Comparison of ENCODE assay signal across 8 mouse cellular contexts in the genomic region with DNA sequence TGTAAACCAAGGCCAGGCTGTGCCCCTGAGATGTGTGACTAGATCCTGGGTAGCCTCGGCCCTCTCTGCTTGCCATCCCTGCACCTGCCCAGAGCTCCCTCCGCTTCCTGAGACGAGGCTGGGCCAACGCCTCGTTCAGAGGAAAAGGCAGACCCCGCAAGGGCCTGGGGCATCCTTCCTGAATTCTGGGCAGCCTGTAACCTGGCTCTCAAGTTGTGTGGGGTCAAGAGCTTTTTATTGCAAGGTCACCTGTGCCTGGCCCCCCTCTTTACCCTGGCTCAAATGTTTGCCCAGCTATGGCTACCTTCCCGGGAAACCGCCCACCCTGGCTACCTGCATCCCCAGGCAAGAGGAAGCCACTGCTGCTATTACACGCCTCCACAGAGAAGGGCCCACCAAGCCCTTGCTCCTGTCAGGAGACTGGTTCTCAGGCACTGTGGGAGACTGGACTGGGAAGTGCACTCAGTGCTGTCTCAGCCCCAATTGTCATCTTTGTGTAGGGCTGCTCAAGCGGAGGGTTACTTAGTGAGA. TPM values are rescaled to one million over a fixed set of nuclear protein-coding genes. Genes with fewer than 3 reads are reported as not detected.
DNase-seq lines count a peak whose midpoint lies in the region; ATAC-seq and TF ChIP-seq lines count a peak whose summit lies in the region.

No protein-coding gene starts in this region.

- TF ChIP-seq POLR2A in lung, adult 2 months (IDR thresholded peaks at IDR 0.05; ENCODE audit: borderline replicate concordance, extremely low read depth, low read depth, low read length), result no peak
- TF ChIP-seq POLR2A in cortical plate, adult 2 months (IDR thresholded peaks at IDR 0.05; ENCODE audit: extremely low read depth, insufficient read depth, low read length), result no peak

- no peaks in the 10 kb centered on the region for H3K9me3 ChIP-seq in heart, embryonic 16.5 days (replicated peaks; ENCODE audit: control insufficient read depth, low read length)
- no peaks in the 10 kb centered on the region for H3K9me3 ChIP-seq in liver, embryonic 13.5 days (replicated peaks)
- H3K9me3 ChIP-seq in stomach, postnatal 0 days (ENCODE audit: control insufficient read depth, low read length), result no peaks in the 10 kb centered on the region

- TF ChIP-seq EP300 in stomach, postnatal 0 days (optimal IDR thresholded peaks at IDR 0.05), result no peak

- H3K4me3 ChIP-seq in lung, adult 2 months (replicated peaks; ENCODE audit: extremely low read depth, low read depth, low read length), result peak overlapping the region; percentile 62
- peak overlapping the region; percentile 88 for H3K4me3 ChIP-seq in cortical plate, adult 2 months (ENCODE audit: insufficient read depth, low read length)
- peak overlapping the region; percentile 56 for H3K4me3 ChIP-seq in heart, embryonic 16.5 days (ENCODE audit: low read length)
- H3K4me3 ChIP-seq in liver, embryonic 13.5 days (replicated peaks), result peak overlapping the region; percentile 73
- peak overlapping the region; percentile 43 for H3K4me3 ChIP-seq in stomach, postnatal 0 days (ENCODE audit: low read depth, low read length)

- H3K36me3 ChIP-seq in heart, embryonic 16.5 days (ENCODE audit: control insufficient read depth, insufficient read depth), result peaks cover 9% of the 10 kb centered on the region
- peaks cover 18% of the 10 kb centered on the region for H3K36me3 ChIP-seq in liver, embryonic 13.5 days
- H3K36me3 ChIP-seq in stomach, postnatal 0 days (ENCODE audit: control insufficient read depth, insufficient read depth, low read length), result no peaks in the 10 kb centered on the region

- H3K4me2 ChIP-seq in heart, embryonic 16.5 days (ENCODE audit: low read depth, low read length), result peak overlapping the region; percentile 82
- peak overlapping the region; percentile 95 for H3K4me2 ChIP-seq in liver, embryonic 13.5 days
- H3K4me2 ChIP-seq in stomach, postnatal 0 days (replicated peaks; ENCODE audit: low read depth), result peak overlapping the region; percentile 78

- ATAC-seq in heart, embryonic 16.5 days (replicated peaks; ENCODE audit: extremely low read depth, insufficient read depth, low FRiP score), result peak; percentile 7; the same call in 1 of the 2 replicates
- peak; percentile 13; the same call in 1 of the 2 replicates for ATAC-seq in liver, embryonic 13.5 days (ENCODE audit: low read depth)
- ATAC-seq in stomach, postnatal 0 days (ENCODE audit: low FRiP score, low TSS enrichment), result no peak

- no peak for DNase-seq in lung, adult 2 months
- DNase-seq in lung, adult 18-20 months, result no peak
- peak; percentile 17 for DNase-seq in liver, embryonic 13.5 days
- DNase-seq in stomach, postnatal 0 days (ENCODE audit: low spot score), result peak; percentile 26
- DNase-seq in right cerebral cortex, postnatal 4 days, result no peak
- DNase-seq in gastrocnemius, adult 18-20 months (ENCODE audit: low spot score), result no peak

- no peaks in the 10 kb centered on the region for H3K27me3 ChIP-seq in heart, embryonic 16.5 days (ENCODE audit: control insufficient read depth, insufficient read depth, low read length)
- H3K27me3 ChIP-seq in liver, embryonic 13.5 days, result no peaks in the 10 kb centered on the region
- no peaks in the 10 kb centered on the region for H3K27me3 ChIP-seq in stomach, postnatal 0 days (ENCODE audit: control insufficient read depth, insufficient read depth, low read length)

- WGBS in lung, adult 2 months, result 24% methylated on average over 10 of the region's 10 CpGs
- 32% methylated on average over 10 of the region's 10 CpGs for WGBS in heart, embryonic 16.5 days
- WGBS in liver, embryonic 13.5 days (ENCODE audit: insufficient replicate concordance), result 23% methylated on average over 10 of the region's 10 CpGs
- 23% methylated on average over 10 of the region's 10 CpGs for WGBS in stomach, postnatal 0 days

- H3K9ac ChIP-seq in heart, embryonic 16.5 days (ENCODE audit: low read length), result peak overlapping the region; percentile 78
- peak overlapping the region; percentile 82 for H3K9ac ChIP-seq in liver, embryonic 13.5 days
- H3K9ac ChIP-seq in stomach, postnatal 0 days (ENCODE audit: low read length), result peak overlapping the region; percentile 71

- TF ChIP-seq CTCF in lung, adult 2 months (IDR thresholded peaks at IDR 0.05; ENCODE audit: insufficient read depth, low read length), result no peak
- no peak for TF ChIP-seq CTCF in cortical plate, adult 2 months (IDR thresholded peaks at IDR 0.05; ENCODE audit: extremely low read depth, insufficient read depth, low read length)
- no peak for TF ChIP-seq CTCF in stomach, postnatal 0 days (IDR thresholded peaks at IDR 0.05; ENCODE audit: low read depth)

- H3K27ac ChIP-seq in cortical plate, adult 2 months (ENCODE audit: insufficient read depth, low read length), result peak overlapping the region; percentile 59
- H3K27ac ChIP-seq in heart, embryonic 16.5 days (ENCODE audit: low read length), result peak overlapping the region; percentile 93
- H3K27ac ChIP-seq in liver, embryonic 13.5 days, result peak overlapping the region; percentile 90
- peak overlapping the region; percentile 90 for H3K27ac ChIP-seq in stomach, postnatal 0 days (replicated peaks)

- peaks cover 5% of the 10 kb centered on the region for H3K4me1 ChIP-seq in lung, adult 2 months (ENCODE audit: control insufficient read depth, insufficient read depth, low read length)
- peaks cover 9% of the 10 kb centered on the region for H3K4me1 ChIP-seq in cortical plate, adult 2 months (ENCODE audit: control insufficient read depth, insufficient read depth, low read length)
- peaks cover 21% of the 10 kb centered on the region for H3K4me1 ChIP-seq in heart, embryonic 16.5 days (ENCODE audit: control insufficient read depth, insufficient read depth, low read length)
- peaks cover 43% of the 10 kb centered on the region for H3K4me1 ChIP-seq in liver, embryonic 13.5 days (replicated peaks)
- peaks cover 7% of the 10 kb centered on the region for H3K4me1 ChIP-seq in stomach, postnatal 0 days (replicated peaks; ENCODE audit: control insufficient read depth, insufficient read depth)

RNA-seq across cellular contexts. Expression of a gene that starts 1.9 kb away (rescaled TPM):
- polyA plus RNA-seq in lung, adult 2 months (2012; rRNA removed), result 8.9 TPM in 2 replicates
- 82.5 and 92.9 TPM in 2 replicates for polyA plus RNA-seq in cortical plate, adult 2 months (2012; rRNA removed)
- polyA plus RNA-seq in heart, embryonic 16.5 days (2015; fragmentation: Nextera tagmentation; extraction: Ambion mirVana), result 41.6 and 42.5 TPM in 2 replicates
- polyA plus RNA-seq in liver, embryonic 13.5 days (2015; fragmentation: Nextera tagmentation; extraction: Ambion mirVana), result 32.2 and 33.9 TPM in 2 replicates
- 19.0 and 19.1 TPM in 2 replicates for polyA plus RNA-seq in stomach, postnatal 0 days (2015; fragmentation: Nextera tagmentation; extraction: Ambion mirVana)
- 10 to 100 TPM; 39.2 to 51.4 TPM for total RNA-seq in gastrocnemius, adult 18-20 months (2021)

RNA-seq across cellular contexts. Expression of a gene that starts 26.1 kb away (rescaled TPM):
- polyA plus RNA-seq in lung, adult 2 months (2012; rRNA removed), result 8.2 and 10.7 TPM in 2 replicates
- polyA plus RNA-seq in cortical plate, adult 2 months (2012; rRNA removed), result 40.1 and 42.9 TPM in 2 replicates
- polyA plus RNA-seq in heart, embryonic 16.5 days (2015; fragmentation: Nextera tagmentation; extraction: Ambion mirVana), result 0.42 and 0.97 TPM in 2 replicates
- polyA plus RNA-seq in liver, embryonic 13.5 days (2015; fragmentation: Nextera tagmentation; extraction: Ambion mirVana), result 5.8 and 7.0 TPM in 2 replicates
- 0.95 and 1.5 TPM in 2 replicates for polyA plus RNA-seq in stomach, postnatal 0 days (2015; fragmentation: Nextera tagmentation; extraction: Ambion mirVana)
- under 1 TPM; 0.09 to 0.33 TPM for total RNA-seq in gastrocnemius, adult 18-20 months (2021)

RNA-seq across cellular contexts. Expression of a gene that starts 32.5 kb away (rescaled TPM):
- 565 and 735 TPM in 2 replicates for polyA plus RNA-seq in lung, adult 2 months (2012; rRNA removed)
- 0.44 and 0.52 TPM in 2 replicates for polyA plus RNA-seq in cortical plate, adult 2 months (2012; rRNA removed)
- polyA plus RNA-seq in heart, embryonic 16.5 days (2015; fragmentation: Nextera tagmentation; extraction: Ambion mirVana), result 2.1 and 4.8 TPM in 2 replicates
- not detected in 2 replicates for polyA plus RNA-seq in liver, embryonic 13.5 days (2015; fragmentation: Nextera tagmentation; extraction: Ambion mirVana)
- 0.12 and 0.15 TPM in 2 replicates for polyA plus RNA-seq in stomach, postnatal 0 days (2015; fragmentation: Nextera tagmentation; extraction: Ambion mirVana)
- not detected for total RNA-seq in gastrocnemius, adult 18-20 months (2021)

RNA-seq across cellular contexts. Expression of a gene that starts 37.8 kb away (rescaled TPM):
- polyA plus RNA-seq in lung, adult 2 months (2012; rRNA removed), result 60.6 and 69.2 TPM in 2 replicates
- 34.9 and 36.5 TPM in 2 replicates for polyA plus RNA-seq in cortical plate, adult 2 months (2012; rRNA removed)
- 19.2 and 20.6 TPM in 2 replicates for polyA plus RNA-seq in heart, embryonic 16.5 days (2015; fragmentation: Nextera tagmentation; extraction: Ambion mirVana)
- 5.6 and 6.1 TPM in 2 replicates for polyA plus RNA-seq in liver, embryonic 13.5 days (2015; fragmentation: Nextera tagmentation; extraction: Ambion mirVana)
- 19.6 and 23.2 TPM in 2 replicates for polyA plus RNA-seq in stomach, postnatal 0 days (2015; fragmentation: Nextera tagmentation; extraction: Ambion mirVana)
- 1 to 10 TPM; 3.3 to 4.5 TPM for total RNA-seq in gastrocnemius, adult 18-20 months (2021)

Comparison
In these comparisons a context has a peak if more than half of its experiments do, and no peak if none do; other contexts are left out.
1. DNase-seq: peak in liver, embryonic 13.5 days (single experiment) and stomach, postnatal 0 days (single experiment); none in lung, adult 2 months (single experiment), lung, adult 18-20 months (0 of 2), right cerebral cortex, postnatal 4 days (single experiment) and gastrocnemius, adult 18-20 months (single experiment).
2. RNA of a gene that starts 32.5 kb away (polyA plus RNA-seq): 565 to 735 TPM in lung, adult 2 months; 2.1 to 4.8 TPM in heart, embryonic 16.5 days, 0.44 to 0.52 TPM in cortical plate, adult 2 months, 0.12 to 0.15 TPM in stomach, postnatal 0 days and not detected in liver, embryonic 13.5 days; every median in the first group is over 10 times any median in the second.
3. Peak in every context shown above with its lines, with median percentiles within 50 percentile points of each other: H3K4me3 ChIP-seq, H3K27ac ChIP-seq, H3K4me2 ChIP-seq and H3K9ac ChIP-seq.